Mouse (Mus musculus) spleen, adult 12 weeks (tissue): ENCODE measurements around the gene Gpx5.
"Not testable (repeated sequence)": the region's sequence is repeated elsewhere in the genome, so short reads cannot be mapped to it uniquely, and the experiment has no call there.

Experiments used
- DNase-seq: peaks from one replicate; pipeline ENCODE4 v3.0.0; 2022; ENCODE audit warnings: low spot score

Gene Gpx5

DNA sequence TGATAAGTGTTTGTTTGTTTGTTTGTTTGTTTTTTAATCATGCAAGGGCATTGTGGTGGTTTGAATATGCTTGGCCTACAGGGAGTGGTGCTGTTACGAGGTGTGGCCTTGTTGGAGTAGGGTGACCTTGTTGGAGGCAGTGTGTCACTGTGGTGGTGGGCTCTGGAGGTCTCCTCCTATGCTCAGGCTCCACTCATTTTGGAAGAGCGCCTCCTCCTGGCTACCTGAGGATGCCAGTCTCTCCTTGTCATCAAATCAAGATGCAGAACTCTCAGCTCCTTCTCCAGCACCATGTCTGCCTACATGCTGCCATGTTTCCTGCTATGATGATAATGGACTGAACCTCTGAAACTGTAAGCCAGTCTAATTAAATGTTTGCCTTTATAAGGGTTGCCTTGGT lies 26.8 kb downstream of the Gpx5 start:
- DNase-seq = no peak

DNA sequence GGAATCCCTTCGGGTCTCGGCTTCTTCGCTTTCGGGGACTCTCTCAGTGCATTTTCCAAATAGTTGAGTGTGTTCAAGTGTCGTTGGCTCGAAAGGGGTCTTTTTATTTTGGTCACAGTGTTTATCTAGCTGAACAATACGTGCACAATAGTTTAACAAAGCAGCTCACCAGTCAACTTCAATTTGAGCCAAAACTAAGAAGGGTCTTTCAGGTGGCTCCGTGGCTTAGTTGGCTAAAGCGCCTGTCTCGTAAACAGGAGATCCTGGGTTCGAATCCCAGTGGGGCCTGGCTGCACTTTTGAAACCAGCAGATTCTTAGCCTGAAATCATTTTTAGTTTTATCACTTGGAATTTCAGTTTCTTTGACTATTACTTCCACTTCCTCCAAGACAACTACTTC lies 28.2 kb downstream of the Gpx5 start:
- DNase-seq = no peak

DNA sequence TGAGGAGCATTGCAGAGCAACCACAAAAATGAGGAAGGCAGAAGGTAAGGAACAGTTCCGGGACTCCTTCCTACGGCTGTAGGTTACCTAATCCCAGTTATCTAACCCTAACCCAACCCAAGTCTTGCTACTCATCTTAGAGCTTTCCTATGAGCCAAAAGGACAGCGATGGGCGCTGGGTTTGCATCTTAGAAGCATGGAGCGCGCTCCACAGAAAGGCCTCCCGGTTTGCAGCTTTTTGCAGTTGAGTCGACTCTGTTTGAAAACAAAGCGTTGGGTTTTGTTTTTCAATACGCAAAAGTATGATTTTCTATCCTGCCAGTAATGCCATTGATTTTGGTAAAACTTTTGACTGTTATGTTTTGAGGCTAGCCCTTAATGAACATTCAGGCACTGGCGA lies 28.6 kb downstream of the Gpx5 start:
- no peak for DNase-seq

DNA sequence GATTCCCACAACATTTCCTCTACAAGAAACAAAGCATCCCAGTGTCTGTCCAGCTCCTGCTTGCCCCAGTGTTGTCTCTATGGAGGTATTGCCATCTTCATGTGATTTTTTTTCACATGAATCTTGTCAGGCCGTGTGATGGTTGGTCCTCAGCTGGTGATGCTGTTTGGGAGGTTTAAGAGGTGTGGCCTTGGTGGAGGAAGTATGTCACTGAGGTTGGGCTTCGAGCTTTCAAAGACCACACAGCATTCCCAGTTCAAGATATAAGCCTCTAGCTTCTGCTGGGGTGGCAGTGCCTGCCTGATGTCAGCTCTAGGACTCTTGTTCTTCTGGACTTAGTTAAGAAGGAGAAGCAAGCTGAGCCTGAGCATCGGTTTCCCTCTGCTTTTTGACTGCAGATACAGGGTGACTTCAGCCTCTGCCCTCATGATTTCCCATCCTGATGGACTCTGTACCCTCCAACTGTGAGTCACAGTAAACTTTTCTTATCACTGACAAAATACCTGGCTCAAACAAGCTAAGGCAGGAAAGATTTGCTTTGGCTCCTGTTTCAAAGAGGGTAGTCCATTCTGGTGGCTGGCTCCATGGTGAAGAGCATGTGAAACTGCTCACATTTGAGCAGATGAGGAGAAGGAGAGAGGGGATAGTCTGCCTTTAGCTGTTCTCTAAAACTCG lies 29.6 kb downstream of the Gpx5 start:
- DNase-seq = no peak

DNA sequence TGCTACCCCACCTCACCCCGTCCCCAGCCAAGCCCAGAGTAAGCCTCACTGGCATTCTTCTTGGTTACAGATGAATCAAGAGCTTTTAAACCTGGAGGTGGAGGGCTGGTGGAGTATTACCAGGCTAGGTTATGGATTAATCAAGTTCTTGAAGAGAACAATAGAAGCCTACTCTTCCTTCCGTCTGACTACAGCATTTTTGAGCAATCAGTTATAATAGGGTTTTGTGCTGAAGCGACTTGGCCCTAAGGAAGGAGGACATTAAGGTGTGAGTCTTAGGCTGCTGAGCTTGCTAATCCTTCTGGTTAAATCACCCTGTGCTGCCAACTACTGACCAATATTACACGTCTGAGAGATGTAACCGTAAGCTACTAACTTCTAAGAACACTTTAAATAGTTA lies 32.2 kb downstream of the Gpx5 start:
- DNase-seq = no peak

DNA sequence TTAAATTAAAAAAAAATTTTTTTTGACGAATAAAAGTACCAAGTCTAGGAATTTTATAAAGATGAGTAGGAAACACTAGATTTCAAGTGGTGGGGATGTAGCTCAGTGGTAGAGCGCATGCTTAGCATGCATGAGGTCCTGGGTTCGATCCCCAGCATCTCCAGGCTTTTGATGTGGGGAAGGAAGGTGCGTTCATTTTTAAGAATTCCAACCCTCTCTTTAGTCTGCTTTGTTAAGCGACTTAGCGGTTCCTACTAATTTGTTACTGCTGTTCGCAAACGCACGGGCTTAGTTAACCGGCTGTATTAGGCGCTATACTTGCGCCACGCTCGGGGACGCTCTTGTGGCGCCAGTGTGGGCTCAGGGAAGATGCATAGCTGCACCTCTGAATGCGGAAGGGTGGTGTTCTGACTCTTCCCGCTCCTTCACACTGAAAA lies 32.8 kb downstream of the Gpx5 start:
- no peak for DNase-seq

DNA sequence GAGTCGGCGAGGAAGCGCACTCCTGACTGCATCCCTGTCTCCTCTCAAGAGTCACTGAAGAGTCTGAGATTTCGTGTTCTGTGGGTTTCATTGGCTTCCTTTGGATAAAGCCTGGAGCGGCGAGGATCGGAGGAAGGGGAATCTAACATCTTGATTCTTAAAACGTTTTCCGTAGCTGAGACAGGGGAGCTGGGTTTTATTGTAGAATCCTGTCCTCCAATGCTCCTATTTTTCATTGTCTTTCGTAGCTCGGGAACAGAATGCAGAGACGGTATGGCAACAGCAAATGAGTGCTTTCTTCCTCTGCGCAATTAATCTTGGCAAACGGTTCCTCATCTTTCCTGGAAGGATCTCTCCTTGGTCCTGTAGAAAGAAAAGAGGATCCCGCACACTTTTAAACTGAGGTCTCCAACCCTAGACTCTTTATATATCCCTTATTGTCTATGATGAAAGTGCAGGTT lies 33.3 kb downstream of the Gpx5 start:
- no peak for DNase-seq

DNA sequence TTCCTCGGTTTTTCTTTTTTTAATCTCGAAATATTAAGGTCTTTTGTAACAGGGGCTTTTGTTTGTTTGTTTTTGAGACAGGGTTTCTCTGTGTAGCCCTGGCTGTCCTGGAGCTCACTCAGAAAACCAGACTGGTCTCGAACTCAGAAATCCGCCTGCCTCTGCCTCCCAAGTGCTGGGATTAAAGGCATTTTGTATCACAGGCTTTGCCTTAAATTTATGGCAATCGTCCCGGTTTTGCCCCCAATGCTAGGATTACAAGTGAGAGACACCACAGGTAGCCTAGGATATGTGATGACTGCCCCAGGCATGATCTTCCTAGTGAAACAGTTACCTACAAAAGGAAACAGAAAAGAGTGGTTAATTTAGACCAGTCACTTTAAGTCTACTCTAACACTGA lies 34.0 kb downstream of the Gpx5 start:
- no peak for DNase-seq

DNA sequence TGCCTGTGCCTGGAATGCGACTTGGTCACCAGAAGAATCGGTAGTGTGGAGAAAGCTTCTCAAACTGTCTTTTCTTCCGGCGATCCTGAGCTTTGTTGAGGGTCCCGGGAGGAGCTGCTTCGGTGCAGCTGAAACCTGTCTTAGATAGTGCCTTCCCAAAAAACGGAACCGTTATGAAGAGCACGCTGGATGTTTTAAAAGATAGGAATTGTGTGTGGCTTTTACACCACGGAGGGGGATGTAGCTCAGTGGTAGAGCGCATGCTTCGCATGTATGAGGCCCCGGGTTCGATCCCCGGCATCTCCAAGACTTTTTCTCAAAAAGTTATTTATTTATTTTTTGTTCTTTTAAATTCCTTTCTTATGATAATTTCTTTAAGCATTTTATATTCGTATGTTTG lies 38.5 kb downstream of the Gpx5 start:
- no peak for DNase-seq

DNA sequence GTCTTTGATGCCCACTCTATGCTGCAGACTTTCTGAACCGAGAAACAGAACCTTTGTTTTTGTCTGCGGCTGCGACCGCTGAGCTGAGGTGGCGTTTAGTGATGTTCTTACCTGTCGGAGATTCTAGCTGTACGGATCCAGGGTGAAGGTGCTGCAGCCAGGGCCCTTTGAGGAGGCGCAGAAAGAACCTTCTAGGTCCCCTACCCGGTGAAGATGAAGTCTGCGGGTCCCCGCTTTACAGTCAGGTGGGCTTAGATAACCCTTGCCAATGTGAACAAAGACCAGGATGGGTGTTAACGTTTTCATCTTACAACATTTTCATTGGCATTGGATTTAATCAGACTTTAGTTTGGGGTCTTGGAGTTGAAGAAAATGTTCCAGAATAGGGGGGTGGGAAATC lies 39.0 kb downstream of the Gpx5 start:
- DNase-seq = no peak

DNA sequence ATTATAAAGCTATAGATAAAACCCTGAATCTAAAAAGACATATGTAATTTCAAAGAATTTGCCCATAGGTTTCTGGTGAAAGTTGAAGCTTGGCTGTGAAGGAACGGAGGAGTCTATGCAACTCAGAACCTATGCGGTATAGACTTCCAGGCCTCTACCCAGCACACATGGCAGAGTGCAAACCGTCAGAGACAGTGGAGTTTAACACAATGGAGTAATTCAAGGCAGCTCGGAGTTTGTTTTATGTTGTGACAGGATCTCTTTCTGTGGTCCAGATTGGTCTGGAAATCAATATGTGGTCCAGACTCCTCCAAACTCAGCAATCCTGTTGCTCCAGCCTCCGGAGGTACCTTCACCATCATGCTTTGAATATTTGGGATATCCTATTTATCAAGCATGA lies 39.5 kb downstream of the Gpx5 start:
- no peak for DNase-seq

DNA sequence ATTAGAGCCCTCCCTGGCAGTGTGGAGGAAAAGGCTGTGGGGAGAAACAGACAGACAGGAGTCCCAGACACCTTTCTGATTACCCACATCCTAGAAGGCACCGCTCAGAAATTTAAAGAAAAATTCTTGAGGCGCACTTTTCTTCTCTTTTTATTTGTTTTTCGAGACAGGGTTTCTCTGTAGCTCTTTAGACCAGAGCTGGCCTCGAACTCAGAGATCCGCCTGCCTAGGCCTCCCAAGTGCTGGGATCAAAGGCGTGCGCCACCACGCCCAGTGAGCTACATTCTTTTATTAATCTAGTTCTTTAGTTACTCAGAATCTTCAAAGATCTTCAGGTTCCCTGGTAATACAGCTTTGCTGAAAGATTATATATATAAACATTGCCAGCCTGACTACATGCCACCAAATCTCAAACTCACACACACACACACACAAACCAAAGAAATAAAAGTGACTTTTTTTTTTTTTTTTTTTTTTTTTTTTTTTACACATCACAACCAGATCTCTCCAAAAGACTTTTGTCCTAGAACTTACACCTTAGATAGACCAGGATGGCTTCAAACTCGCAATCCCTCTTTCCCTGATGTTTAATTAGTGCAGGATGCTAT lies 42.4 kb downstream of the Gpx5 start:
- no peak for DNase-seq

DNA sequence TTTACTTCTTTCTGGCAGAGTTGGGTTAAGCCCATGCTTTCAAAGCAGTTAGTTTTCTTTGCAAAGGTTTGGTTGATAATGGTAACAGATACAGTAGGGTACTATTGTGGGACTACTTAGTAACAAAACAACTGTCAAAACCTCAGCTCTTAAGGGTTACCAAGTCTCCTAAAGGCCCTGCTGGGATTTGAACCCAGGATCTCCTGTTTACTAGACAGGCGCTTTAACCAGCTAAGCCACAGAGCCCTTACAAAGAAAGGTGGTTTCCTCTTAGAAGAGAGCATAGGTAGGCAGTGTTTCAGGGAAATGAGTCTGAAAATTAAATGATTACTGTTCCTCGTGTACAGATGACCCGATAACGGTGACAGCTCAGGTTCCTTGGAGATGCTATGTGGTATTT lies 43.5 kb downstream of the Gpx5 start:
- no peak for DNase-seq

DNA sequence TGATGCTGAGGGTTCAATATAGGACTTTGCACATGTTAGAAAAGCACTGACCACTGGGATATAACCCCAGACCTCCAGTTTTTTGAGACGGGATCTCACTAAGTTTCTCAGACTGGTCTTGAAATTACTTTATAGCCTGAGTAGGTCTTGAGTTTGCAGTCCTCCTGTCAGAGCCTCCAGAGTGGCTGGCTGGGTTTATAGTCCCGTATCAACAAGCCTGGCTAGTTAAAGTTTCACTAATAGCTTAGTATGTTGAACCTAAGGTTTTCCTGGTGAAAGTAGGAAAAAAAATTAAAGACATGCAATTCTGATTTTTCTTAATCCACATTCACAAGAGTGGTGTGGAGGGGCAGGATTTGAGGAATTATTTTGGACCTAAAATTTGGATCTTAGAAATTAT lies 46.3 kb downstream of the Gpx5 start:
- no peak for DNase-seq

DNA sequence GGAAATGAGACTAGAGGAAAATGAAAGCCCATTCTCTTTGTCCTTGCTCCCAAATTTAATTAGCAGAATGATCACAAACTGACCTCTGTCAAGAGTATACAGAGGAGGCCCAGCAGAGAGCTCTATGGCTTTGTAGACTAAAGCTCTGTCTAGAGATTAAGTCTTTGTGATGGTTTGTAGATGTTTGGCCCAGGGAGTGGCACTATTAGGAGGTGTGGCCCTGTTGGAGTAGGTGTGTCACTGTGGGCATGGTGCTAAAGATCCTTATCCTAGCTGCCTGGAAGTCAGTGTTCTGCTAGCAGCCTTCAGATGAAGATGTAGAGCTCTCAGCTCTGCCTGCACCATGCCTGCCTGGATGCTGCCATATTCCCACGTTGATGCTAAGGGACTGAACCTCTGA lies 47.6 kb downstream of the Gpx5 start:
- DNase-seq = not testable (repeated sequence)

DNA sequence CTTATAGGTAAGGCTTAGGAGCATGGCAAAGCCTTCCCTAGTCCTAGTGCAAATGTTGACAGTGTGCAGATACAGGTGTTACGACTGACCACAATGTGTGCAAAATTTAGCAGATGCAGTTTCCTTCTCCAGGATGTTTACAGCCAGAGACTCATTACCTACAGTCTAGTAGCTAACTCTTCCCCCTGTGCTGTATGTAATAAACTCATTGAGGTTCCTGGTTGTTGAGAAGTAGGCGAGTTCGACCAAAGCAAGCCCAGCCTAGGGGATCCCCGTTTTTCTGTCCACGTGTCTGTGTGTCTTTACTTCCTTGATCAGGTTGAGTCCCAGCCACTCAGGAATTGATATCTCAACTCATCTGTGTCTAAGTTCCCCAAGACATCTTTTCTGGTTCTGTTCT lies 48.4 kb downstream of the Gpx5 start:
- DNase-seq = no peak

DNA sequence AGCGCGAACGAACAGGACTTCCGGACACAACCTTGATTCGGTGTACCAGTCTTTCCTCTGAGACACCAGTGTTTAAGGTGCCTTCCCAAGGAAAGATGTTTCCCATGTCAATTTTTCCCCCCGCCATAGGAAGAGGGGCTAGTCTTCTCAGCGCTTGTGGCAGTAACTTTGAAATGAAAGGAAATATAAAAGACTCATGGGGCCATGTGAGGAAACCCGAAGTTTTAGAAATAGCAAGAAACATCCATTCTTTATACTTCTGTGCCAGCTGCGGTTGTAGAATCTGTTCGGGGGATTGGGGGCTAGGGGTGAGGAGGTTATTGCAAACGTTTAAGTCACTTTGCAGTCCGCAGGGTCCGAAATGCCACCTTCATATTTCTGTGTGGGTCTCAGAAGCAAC lies 49.3 kb downstream of the Gpx5 start:
- DNase-seq = no peak

DNA sequence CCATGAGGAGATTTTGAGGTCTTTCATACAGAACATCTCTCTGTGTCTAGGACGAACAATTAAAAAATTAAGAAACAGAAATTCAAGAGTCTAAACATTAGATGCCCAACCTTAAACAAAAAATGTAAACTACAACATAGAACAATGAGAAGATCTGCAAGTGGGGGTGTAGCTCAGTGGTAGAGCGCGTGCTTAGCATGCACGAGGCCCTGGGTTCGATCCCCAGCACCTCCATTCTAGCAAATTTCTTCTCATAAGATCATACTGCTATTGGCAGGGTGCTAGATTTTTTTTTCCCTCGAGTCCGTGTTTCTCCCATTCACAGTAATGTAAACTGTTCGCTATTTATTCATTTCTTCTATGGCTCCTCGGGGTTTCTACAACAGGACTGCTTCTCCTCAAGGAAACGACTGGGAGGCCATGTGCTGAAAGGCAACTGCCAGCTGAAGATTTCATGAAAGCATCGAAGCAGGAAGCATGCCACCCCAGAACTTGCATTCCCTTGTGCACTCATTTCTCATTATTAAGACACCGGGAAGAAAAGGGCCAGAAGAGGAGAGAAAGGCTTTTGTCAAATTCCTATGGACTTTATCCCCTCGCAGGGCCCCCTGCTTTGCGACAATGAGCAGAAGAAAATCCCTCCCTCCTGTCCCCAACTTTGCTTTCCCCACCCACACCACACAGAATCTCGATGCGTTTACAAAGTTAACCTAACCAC lies 50.0 kb downstream of the Gpx5 start:
- no peak for DNase-seq

DNA sequence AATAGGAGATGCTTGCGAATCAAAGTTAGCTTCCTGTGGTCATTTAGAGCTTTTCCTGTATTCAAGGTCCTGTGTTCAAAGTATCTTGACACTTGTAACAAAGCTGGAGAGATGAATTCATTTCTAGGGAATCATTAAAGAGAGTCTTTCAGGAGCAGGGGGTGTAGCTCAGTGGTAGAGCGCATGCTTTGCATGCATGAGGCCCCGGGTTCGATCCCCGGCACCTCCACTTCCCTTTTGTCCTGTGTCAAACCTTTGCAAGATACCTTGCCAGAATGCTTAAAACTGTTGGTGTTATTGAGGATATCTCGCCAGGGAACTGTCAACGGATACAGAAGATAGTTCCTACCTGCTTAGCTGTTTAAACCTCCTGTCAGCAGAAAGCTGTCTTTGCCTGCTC lies 51.7 kb downstream of the Gpx5 start:
- DNase-seq = no peak

DNA sequence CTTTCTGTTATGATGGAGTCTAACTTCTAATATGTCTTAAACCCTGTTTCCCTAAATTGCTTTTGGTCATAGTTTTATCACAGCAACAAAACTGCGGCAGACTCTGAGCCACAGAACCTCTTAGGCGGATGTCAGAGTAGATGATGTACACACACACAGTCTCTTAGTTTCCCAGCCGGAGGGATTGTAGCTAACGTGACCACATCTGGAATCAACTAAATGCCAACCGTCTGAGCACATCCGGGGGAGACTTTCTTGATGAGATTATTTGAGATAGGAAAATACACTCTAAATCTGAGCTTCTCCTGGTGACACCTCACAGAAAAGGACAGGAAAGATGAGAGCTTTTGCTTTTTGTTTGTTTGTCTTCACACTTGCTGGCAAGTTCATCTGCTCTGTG lies 55.4 kb downstream of the Gpx5 start:
- DNase-seq = no peak

DNA sequence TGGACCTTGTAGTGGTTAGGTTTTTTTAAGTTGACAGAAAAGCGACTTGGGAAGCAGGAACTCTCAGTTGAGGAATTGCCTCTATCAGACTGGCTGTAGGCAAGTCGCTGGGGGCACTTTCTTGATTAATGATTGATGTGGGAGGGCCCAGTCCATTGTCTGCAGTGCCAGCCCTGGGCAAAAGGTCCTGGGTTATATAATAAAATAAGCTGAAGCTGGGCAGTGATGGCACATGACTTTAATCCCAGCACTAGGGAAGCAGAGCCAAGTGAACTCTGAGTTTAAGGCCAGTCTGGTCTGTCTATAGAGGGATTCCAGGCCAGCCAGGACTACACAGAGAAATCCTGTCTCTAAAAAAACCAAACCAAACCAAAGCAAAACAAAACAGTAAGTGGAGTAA lies 55.8 kb downstream of the Gpx5 start:
- no peak for DNase-seq
